Mouse (Mus musculus): ENCODE data around the gene Traip.

Gene Traip

DNA sequence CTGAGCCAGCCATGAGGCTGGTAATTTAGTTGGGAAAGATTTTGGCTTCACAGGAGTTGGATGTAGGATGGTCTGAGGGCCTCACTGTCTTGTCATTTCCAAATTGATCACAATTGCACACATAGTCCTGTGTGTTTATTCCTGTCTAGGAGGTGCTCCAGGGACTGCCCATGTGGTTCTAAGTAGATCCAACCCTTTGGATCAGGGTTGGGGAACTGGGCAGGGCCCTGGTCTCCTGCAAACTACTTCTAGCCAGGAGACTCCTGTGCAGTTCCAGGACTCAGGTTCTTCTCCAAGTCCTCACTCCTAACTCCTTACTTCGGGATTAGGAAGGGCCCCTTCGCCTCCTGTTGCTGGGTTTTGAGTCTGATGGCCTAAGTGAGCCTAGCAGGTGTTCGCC is 14.6 kb upstream of the Traip start, which contains the start of gene Camkv:
Gene Camkv, plus strand, starts transcription at position 301 of the 400 bp plus-strand sequence.
- no peak for DNase-seq

DNA sequence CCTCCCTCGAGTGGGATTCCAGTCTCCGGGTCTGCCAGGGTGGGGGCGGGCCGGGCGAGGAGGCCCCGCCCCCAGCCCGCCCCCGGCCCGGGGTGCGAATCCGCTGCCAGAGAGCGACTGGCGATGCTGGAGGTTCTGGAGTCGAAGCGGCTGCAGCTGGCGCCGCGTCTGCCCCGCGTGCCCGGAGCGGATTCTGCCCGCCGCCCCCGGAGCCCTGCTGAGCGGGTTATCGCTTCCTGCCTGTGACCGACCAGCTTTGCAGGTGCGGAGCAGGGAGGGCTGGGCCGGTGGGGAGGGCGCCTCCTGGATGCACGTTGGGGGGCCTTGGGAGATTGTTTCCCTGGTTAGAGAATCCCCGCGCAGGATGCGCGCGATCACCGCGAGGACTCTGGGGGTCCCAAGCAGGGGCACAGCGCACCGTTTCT is 14.1 kb upstream of the Traip start:
- peak; percentile 72 for DNase-seq

- peak; percentile 65 for DNase-seq
These were observed 13.6 kb upstream of the Traip start for GRCm38 (mm10) chr9:107936215-107936822.

DNA sequence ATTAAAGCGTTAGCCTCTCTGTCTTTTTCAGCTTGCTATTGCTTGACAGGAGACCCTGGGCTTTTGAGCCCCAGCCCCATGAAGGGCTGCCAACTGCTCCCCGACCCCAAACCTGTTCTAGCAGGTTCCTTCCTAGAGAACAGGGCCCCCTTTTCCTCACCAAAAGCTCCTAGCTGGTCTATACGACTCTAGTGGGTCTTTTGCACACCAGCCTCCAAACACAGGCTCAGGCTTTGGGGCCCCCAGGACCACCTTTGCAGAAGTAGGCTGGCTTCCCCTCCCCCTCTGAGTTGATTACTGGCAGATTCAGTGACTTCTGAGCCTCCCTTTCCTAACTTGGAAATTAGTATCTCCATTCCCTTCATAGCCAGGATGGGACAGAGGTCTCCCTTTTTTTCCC is 13.1 kb upstream of the Traip start:
- no peak for DNase-seq

DNA sequence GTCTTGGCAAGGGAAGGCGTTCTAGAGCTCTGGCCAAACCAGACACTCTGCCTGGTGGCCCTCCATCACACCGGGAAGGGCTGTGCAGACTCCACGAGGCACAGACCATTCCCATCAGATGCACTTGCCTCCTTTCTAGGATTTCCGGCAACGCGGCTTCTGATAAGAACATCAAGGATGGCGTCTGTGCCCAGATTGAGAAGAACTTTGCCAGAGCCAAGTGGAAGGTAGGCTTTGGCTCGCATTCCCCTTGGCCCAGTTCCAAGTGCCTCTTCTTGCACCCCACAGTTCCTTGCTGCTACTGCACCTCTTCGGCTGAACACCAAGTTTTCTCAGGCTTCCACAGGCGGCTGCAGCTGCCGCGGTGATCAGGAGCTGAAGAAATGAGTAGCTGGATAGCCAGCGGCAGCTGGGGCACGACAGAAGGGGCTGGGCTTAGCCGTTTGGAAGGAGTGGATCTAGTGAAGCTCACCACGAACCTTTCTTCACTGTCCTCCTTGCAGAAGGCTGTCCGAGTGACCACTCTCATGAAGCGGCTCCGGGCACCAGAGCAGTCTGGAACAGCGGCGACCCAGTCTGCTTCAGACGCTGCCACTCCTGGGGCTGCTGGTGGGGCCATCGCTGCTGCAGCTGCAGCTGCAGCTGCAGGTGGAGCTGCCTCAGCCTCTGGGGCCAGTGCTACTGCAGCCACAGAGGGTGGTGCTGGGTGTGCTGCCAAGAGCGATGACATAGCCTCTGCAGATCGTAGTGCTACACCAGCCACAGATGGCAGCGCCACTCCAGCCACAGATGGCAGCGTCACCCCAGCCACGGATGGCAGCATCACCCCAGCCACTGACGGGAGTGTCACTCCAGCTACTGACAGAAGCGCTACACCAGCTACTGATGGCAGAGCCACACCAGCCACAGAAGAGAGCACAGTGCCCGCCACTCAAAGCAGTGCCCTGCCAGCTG is 2.4 kb upstream of the Traip start:
- peak; percentile 47 for DNase-seq

GRCm38 (mm10) chr9:107949184-107949921 is 583 bp upstream of the Traip start:
- no peak for DNase-seq

DNA sequence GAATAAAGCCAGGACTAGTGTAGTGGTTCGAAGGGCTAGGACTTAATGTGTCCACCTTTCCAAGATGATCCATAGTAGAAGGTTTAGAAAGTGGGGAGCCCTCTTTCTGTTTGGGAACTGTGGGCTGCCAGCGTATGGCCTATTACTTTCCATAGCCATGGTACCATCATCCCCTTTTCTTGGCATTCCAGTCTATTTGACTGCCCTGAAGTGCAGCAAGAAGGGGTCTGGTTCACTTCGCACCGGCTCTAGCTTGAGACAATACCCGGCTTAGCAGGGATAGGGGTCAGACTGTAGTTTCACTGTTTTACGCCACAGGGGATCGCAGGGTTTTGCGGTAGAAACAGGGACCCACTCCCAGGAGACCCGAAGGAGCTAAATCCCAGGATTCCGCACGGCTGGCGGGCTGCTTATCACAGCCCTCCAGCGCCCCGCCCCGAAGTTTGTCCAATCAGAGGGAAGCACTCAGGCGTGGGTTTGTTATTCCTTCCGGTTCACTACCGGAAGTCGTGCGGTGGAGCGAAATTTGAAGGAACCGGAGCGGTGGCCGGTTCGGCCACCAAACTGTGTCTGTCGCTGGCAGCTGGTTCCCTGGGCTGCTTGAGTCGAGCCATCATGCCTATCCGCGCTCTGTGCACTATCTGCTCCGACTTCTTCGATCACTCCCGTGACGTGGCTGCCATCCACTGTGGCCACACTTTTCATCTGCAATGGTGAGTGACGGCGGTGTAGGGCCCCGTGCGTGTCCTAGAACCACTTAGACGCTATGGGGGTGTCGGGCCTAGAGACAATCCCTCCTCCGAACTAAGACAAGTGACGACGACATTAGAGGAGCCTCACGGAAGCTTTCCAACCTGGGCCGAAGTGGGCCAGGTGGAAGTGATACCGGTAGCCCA is 772 bp downstream of the Traip start:
- DNase-seq = peak; percentile 93

- DNase-seq = no peak
These were observed 5.8 kb downstream of the Traip start for GRCm38 (mm10) chr9:107955613-107956289.

- DNase-seq = no peak
These were observed 7.2 kb downstream of the Traip start for GRCm38 (mm10) chr9:107957141-107957540.

- DNase-seq = no peak
These were observed 10.0 kb downstream of the Traip start for GRCm38 (mm10) chr9:107959896-107960295.

DNA sequence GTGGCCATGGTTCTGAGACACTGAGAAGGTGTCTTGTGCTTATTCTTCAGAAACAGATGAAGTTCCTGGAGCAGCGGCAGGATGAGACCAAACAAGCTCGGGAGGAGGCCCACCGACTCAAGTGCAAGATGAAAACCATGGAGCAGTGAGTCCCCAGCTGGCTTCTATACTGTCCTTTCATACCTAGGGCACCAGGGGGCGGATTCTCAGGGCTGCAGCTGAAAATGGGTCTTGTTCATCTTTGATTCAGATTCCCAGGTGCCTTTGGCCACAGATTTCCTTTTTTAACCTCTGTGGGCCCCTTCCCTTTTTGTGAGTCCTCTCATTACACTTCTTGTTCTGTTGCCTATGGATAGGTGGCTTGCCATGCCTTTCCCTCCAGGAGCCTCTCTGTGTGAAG is 11.0 kb downstream of the Traip start:
- no peak for DNase-seq

GRCm38 (mm10) chr9:107961351-107961762 is 11.4 kb downstream of the Traip start:
- peak; percentile 94 for DNase-seq

GRCm38 (mm10) chr9:107961881-107962280 is 11.9 kb downstream of the Traip start:
- peak; percentile 84 for DNase-seq

- no peak for DNase-seq
These were observed 13.0 kb downstream of the Traip start for GRCm38 (mm10) chr9:107962916-107963315.

DNA sequence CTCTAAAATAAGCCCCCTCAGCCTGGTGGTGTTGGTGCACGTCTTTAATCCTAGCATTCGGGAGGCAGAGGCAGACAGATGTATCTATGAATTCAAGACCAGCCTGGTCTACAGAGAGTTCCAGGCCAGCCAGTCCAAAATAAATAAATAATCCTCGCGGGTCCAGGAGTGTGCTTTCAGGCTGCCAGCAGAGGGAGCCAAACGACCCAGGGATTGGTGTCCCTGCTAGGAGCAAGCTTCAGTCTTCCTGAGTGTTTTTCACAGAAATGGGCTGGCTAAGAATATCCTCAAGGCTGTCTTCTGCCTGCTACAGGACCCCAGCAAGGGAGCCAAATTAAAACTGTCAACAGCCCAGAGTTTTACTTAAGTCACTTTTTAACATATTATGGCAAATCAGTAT is 13.8 kb downstream of the Traip start:
- DNase-seq = peak; percentile 69

DNA sequence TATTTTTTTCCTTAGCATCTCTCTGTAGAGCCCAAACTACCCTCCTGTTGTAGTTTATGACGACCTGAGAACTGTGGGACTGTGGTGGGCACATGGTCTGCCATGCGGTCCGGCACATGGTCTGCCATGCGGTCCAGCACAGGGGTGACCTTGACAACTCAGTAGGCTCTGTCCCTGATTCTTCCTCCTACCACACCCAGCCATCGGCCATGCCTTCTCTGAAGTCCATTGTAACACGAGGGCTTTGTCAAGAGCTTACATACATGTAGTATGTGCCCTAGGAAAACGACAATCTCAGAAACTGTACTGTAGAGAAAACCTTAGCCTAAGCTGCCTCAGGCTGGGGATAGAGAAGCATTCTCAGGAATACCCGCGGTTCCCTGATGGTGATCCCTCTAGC is 14.7 kb downstream of the Traip start:
- DNase-seq = no peak

DNA sequence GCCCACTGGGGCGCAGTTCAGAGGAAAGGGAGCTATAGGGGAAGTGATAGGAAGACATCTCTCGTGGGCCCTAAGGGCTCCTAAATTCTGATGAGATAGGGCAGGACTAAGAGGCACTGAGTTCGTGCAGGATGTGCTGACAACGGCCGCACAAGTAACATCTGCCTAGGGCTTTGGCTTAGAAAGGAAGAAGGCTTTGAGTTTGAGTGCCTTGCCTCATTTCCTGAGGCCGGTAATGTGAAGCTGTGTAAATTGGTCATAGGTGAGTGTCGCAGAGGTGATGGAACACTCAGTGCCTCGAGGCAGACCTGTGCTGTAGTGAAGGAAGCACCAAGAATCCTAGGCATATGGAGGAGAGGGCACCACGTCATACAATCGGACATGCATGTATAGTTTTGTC is 16.7 kb downstream of the Traip start:
- no peak for DNase-seq

- DNase-seq = no peak
These were observed 17.5 kb downstream of the Traip start for GRCm38 (mm10) chr9:107967437-107967836.

GRCm38 (mm10) chr9:107968531-107968930 is 18.6 kb downstream of the Traip start:
- no peak for DNase-seq

- no peak for DNase-seq
These were observed 20.4 kb downstream of the Traip start for GRCm38 (mm10) chr9:107970311-107970710.

GRCm38 (mm10) chr9:107971690-107972541 is 22.0 kb downstream of the Traip start:
- DNase-seq = no peak

Data from right cerebral cortex, adult 18-20 months (tissue).